Mouse (Mus musculus) adrenal gland, adult (tissue): ENCODE measurements around the gene Tasp1.
"Not testable (repeated sequence)": the region's sequence is repeated elsewhere in the genome, so short reads cannot be mapped to it uniquely, and the experiment has no call there.

ENCODE experiments used
- DNase-seq, 2 experiments: peaks; one replicate each; pipeline ENCODE4 v3.0.0; 2022 to 2023; ENCODE audit warnings: low spot score in 1 of 2; ENCODE audit not compliant: inconsistent age in 2 of 2

Tasp1 gene

DNA sequence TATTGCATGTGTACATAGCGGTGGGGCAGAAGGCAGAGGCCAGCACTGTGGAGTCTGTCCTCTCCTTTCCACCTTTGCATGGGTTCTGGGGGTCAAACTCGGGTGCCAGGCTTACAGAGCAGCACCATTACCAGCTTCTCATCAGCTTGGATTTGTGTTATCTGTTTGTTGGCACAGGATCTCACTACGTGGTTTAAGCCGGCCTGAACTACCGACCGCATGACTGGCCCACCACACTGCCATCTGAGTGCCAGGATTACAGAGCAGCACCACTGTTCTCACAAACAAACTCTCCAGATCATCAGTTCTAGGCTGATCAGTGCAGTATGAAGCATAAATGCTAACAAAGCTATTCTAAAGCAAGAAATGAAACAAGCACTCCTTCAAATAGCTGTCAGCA, 8.5 kb downstream of the Tasp1 start:
- DNase-seq, result no peak

DNA sequence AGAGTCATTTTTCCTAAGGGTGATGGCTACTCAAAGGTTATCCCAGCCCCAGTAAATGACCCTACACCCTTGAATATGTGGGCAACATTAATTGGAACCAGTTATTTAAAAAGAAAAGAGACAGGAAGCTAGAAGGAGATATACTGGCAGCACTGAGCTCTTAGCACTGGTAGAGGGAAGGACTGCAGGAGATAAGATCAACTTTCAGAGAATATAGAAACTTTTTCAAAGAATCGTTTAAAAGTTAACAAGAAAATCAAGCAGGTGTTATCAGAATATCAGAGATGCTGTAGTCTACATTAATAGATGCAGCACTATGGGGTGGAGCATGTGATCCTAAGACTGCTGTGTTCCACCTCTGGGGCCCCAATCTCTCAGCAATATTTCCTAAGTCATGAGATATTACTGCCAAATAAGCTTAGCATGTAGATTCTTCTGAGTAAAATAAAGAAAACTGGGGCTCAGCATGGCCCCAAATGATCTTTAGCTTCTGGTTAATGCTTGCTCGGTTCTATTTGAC, 14.9 kb downstream of the Tasp1 start:
- DNase-seq, result no peak

DNA sequence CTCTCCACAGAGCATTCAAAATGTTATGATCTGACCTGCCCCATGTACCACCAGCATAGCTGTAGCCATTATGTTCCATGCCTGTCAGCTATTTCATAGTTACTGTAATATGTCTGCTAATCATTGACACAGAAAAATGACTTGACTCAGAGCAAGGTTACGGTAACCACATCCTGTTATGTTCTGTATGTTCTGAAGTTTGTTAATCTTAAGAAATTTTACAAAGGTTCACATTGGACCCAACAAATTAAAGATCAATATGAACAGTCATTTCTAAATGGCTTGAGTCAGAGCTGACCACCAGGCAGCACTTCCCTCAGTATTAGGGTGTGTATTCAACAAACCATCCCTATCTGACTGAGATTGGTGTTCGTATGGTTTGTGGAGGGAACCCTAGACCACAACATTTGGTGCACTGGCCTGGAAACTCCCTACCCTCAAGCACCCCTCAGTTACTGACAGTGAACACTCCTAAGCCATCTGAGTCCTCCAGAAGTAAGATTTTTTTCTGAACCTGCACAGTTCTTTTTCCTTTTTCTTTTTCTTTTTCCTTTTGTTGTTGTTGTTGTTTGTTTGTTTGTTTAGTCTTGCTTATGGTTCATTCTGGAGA, 24.0 kb downstream of the Tasp1 start:
- DNase-seq, result no peak

DNA sequence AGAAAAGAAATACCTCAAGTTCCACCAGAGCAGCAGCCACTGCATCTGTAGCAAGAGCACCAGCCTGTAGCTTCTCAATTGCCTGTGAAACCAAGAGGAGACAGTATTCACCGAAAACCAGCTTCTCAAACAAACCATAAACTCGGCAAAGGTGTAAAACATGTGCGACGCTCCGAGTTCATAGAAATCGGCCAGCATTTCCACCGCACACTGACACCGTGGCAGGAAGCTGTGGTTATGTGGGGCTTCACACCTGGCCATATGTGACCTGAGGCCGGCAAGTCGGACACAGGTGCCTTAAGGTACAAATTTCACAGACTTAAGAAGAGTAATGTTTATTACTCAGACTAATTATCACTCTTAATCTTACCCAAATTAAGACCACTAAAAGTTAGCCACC, 24.5 kb downstream of the Tasp1 start:
- no peak for DNase-seq

DNA sequence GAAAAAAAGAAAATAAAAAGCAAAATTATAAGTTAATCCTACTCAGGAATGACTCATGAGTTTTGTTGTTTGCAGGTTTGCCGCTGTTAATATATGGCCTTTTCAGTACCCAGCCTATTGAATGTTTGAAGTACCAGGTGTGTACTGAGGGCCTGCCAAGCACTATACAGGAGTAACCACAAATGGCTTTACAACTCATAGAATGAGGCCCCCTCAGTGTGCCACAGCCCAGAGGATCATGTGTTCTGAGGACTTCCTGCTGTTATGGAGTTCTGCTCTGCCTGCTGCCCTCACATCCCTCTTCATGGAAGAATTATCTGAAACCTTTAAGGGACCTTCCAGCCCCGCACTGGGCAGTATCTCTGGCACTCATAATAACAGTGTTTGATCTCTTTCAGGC, 29.1 kb downstream of the Tasp1 start:
- DNase-seq, result no peak

DNA sequence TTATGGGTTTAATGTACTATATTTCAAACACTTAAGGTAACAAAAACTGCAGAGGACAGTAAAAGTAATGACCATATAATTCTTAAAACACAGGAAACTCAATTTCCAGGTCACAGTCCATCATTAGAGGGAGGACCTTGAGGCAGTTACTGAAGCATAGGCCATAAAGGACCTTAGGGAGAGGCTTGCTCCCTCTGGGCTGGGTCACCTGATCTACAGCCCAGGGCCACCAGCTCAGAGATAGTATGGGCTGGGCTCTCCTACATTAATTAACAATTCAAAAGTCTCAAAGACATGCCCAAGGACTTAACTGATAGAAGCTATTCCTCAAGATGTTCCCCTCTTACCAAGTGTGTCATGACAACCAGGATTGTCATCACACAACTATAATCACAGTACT, 29.8 kb downstream of the Tasp1 start:
- DNase-seq, result no peak

DNA sequence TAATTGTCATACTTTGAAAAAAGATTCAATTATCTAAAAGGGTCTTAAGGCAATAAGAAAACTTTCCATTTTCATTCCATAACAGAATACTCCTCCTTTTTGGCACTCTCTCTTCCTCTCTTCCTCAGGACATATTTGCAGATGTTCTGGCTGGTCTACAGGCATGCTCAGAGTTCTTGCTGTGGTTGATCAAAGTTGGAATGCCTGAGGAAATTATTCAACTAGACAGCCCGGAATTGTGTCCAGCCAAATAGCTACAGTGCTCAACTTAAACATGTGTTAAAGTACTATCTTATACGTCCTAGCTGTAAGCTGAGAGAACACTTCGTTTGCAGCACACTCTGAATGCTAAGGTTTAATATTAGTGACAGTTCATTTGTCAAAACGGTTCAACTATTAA, 41.7 kb downstream of the Tasp1 start:
- no peak for DNase-seq

DNA sequence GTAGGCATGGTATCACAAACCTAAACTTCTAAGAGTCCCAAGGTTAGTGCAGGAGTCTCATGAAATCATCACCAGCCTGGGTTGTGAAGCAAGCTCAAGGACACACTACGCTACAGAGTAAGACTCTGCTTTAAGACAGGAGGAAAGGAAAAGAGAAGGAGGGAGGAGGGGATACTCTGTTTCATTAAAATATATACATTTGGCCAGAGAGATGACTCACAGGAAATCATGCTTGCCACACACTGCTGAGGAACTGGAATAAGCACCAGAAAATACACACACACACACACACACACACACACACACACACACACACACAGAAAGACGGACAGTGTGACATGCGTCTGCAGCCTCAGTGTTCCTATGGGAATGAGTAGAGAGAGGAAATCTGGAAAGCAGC, 59.2 kb downstream of the Tasp1 start:
- DNase-seq, result peak in 1 of 2 experiments; percentile 21

DNA sequence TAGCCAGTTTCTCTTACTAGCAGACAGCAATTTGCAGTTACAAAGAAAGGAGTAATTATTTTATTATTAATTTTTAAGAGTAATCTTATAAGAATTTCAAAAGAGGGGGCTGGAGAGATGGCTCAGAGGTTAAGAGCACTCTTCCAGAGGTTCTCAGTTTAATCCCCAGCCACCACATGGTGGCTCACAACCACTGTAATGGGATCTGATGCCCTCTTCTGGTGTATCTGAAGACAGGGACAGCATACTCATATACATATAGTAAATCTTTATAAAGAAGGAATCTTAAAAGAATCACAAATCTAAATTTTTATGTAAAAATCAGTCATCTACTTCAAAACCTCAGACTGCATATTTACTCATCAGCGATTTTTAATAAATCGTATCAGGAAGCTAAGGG, 68.4 kb downstream of the Tasp1 start:
- DNase-seq, result no peak

DNA sequence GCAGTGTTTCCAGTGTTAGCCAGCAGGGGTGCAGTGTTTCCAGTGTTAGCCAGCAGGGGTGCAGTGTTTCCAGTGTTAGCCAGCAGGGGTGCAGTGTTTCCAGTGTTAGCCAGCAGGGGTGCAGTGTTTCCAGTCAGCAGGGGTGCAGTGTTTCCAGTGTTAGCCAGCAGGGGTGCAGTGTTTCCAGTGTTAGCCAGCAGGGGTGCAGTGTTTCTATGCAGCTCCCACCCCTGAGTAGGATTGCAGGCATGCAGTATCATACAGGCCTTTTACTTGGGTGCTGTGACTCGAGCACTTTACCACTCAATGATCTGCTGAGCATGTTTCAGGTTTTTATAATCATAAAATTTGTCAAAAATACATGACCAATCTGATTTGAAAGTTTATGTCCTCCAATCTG, 76.7 kb downstream of the Tasp1 start:
- DNase-seq, result not testable (repeated sequence)

DNA sequence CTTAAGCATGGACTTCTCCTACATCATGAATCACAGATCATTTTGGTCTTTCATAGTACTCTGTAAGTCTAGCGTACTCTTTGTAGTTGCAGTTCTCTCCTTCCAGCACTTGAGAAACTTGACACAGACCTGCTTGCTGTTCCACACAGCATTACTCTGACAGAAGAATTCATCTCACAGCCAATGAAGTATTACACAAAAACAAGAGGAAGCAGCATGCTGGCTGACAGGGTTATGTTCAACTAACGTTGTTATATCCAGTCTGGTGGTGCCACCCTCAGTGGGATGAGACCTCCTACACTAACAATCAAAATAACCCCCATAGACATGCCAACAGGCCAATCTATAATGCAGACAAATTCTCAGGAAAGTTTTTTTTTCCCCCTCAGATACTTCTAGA, 99.2 kb downstream of the Tasp1 start:
- no peak for DNase-seq

DNA sequence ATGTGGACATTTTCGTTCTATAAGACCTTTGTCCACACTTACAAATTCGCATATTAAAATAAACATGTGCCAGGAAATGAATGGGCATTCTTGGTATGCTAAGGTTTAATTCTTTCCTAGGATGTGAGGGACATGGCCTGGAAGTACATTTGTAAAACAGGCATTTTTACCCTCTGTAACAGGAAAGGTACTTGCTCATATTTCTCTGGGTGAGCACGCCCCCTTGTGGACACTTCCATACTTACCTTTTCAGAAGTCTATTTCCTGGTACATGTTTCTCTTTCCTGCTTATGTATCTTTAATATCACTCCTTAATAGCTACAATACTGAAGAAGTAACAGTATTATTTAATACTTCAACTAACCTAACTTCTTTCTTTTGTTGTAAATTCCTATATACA, 100.3 kb downstream of the Tasp1 start:
- peak; percentile 36 to 89 for DNase-seq

DNA sequence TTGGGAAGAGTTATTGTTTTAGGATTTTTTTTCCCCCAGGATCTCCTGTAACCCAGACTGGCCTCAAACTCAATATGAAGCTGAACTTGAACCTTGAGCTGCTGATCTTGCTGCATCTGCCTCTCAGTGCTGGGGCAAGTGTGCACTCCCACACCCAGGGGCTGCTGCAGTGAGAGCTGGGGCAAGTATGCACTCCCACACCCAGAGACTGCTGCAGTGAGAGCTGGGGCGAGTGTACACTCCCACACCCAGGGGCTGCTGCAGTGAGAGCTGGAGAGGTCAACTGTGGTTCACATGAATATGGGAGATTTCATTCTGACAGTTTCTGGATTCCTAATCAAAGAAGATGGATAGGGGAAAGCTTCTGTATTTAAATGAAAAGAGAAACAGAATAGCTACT, 117.8 kb downstream of the Tasp1 start:
- DNase-seq, result no peak

DNA sequence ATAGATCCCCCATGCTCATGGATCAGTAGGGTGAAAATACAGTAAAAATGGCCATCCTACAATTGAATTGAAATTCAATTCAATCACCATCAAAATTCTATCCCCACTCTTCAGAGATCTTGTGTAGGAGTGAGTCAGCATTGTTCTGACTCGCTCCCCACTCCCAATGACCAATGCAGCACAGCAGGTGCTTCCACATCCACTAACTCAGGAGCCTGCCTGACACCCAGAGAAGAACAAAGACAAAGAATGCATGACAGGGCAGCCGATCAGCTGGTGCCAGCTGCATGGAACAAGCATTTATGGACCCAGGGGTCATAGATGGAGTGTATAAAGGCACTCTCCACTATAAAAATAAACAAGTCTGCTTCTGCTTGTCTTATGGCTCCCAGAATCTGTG, 129.0 kb downstream of the Tasp1 start:
- DNase-seq, result no peak

DNA sequence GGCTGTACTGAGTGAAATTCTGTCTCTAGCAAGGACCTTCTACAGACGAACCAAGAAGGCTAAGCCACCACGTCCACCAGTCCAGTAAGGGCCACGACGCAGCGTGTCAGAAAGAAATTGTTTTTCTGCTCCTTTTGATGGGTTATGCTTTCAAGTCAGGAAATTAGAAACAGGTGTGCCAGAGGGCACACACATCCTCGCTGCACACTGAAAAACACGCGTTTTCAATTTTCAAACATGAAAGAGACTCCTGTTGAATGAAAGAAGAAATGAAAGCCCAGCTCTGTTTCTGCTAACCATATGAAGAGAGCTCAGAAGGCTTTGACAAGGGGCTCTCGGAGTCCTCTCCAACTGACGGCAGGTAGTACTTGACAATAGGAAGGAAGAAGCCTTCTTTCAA, 132.0 kb downstream of the Tasp1 start:
- no peak for DNase-seq

DNA sequence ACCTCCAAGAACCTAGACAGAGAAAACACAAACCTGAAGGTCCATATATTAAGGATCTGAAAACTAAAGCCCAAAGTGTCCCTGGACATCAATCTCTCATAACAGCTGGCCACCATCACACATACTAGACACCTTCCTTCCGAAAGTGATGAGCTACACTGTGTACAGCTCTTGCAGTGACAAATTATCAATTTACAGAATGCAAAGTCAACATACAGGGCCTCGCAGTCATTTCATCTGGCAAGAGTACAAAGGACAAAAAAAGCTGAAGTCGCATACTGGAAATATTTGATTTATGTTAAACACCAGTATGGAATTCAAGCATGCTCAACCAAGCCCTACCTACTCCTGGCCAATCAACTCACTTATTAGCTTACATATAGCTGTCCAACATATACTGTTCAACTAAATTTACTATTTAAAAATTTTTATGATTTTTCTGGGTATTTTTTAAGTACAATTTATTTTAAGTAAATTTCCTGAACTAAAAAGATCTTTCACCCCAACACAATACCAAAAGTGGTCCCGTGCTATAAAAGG, 132.5 kb downstream of the Tasp1 start:
- no peak for DNase-seq

DNA sequence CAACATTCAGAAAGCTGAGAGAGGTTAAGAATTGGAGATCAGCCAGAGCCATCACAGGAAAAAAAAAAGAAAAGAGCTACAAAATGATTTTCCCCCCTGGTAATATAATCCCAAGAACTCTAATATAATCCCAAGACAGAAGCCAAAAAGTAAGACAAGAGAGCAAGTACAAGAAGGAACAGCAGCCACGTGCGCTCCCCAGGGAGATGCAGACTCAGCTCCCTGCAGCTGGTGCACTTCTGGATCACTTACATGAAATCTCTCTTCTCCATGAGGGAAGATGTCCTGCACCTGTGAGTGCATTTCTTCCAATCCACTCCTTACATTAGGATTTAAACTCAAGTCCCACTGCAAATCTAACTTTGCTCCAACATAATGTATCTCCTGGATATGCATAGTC, 134.4 kb downstream of the Tasp1 start:
- DNase-seq, result no peak

DNA sequence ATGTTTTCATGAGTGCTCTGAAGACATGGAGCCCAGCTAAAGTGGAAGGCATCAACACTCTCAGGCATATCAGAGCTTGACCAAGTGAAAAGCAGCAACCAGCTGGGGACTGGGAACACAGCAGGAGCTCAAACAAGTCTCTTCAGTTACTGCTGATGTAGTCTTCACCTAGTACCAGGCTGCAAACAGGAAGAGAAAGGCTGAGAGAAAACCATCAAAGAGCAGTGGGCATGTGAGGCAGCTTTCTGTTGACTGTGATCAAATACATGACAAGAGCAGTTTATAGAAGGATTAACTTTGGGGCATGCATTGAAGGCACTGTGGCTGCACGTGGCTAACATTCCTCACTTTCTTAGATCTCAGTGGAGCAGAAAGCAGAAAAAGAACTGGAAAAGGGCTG, 141.7 kb downstream of the Tasp1 start:
- no peak for DNase-seq

DNA sequence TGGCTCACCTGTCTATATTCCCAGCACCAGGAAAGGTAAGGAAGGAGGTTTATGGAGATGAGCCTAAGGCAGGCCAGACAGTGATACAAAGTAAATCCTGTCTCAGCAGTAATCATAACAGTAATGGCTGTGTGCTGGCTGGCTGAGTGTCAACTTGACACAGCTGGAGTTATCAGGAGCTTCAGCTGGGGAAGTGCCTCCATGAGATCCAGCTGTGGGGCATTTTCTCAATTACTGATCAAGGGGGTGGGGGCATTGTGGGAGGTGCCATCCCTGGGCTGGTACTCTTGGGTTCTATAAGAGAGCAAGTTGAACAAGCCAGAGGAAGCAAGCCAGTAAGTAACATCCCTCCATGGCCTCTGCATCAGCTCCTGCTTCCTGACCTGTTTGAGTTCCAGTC, 145.2 kb downstream of the Tasp1 start:
- DNase-seq, result not testable (repeated sequence)

DNA sequence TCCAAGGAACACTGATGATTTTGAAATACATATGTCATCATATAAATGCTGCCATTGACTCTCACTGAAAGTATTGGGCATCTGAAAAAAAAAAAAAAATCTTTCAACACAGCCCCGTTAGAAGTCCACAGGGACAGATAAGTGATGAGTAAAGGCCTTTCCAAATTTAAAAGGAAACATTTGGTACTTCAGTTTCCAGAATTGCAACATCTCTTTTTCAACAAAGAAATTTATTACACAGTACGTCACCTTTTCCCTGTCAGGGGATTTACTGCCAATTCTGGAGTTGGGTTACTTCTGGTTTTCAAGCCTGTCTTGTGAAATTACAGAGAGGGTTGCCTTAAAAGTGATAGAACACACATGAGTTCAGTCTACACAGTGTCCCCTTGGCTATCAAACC, 146.8 kb downstream of the Tasp1 start:
- peak in 1 of 2 experiments; percentile 80 for DNase-seq

DNA sequence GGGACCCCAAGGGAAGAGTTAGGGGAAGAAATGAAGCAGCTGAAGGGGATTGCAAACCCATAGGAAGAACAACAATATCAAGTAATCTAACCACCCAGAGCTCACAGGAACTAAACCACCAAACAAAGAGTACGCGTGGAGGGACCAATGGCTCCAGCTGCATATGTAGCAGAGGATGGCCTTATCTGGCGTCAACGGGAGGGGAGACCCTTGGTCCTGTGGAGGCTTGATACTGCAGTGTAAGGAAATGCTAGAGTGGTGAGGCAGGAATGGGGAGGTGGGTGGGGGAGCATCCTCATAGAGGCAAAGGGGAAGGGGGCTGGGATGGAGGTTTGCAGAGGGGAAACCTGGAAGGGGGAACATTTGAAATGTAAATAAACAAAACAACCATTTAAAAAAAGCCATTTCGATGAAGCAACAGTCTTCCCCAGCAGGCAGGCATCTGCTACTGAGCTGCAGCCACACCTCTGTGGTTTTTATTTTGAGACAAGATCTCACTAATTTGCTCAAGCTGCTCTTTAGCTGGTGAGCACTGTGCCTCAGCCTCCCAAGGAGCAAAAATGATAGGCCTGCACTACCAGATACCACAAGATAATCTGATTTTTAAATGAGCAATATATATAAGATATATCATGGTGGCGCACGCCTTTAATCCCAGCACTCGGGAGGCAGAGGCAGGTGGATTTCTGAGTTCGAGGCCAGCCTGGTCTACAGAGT, 160.0 kb downstream of the Tasp1 start:
- no peak for DNase-seq

DNA sequence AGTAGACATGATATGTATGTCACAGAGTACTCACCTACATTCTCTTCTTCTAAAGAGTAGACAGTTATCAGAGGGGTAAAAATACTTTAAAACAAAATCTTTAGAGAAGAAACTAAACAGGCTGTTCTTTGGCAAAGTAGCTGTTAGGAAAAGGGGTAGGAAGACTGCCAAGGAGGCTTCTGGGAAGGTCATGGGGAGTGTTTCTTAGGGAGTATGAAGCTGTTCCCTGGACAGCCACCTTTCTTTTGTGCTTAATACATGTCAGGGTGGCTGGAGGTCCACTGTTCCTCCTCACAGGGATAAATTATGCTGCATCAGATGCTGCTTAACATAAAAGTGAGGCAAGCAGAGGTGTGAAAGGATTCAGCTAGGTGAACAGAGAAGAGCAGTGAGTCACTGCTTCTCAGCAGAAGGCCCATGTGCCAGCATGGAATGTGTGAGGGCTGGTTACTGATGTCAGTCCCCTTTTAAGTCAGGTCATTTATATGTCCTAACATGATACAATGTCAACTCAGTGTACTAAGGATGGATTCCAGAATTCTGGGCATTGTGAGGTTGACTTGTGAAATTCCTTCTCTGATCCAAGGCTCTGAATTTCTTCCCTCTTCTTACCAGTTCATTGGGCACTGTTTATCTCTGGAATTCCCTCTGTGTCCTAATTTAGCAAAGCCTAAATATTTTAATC, 175.1 kb downstream of the Tasp1 start:
- peak in 1 of 2 experiments; percentile 25 for DNase-seq
